Mouse (Mus musculus) liver, embryonic 15.5 days (tissue): ENCODE measurements around the gene Lmx1a. TPM values are rescaled to one million over a fixed set of nuclear protein-coding genes. Genes with fewer than 3 reads are reported as not detected.

Source experiments
- ATAC-seq: fragments of 200-750 bp; cut with Nextera tagmentation; 2 replicates; pipeline ENCODE4 v1.8.0; 2017; ENCODE audit warnings: moderate number of reproducible peaks, mild to moderate bottlenecking, moderate library complexity; ENCODE audit not compliant: insufficient read depth
- H3K27ac ChIP-seq: fragments of 300-500 bp; sonication (generic); replicated peaks from 2 replicates; pipeline ENCODE4 v1.5.1; 2015; ENCODE audit warnings: mild to moderate bottlenecking, inconsistent platforms
- H3K27me3 ChIP-seq: fragments of 300-500 bp; sonication (generic); 2 replicates; pipeline ENCODE4 v1.6.1; 2015; ENCODE audit warnings: mild to moderate bottlenecking, inconsistent platforms
- H3K36me3 ChIP-seq: fragments of 300-500 bp; sonication (generic); replicated peaks from 2 replicates; pipeline ENCODE4 v1.6.1; 2015; ENCODE audit warnings: moderate library complexity, mild to moderate bottlenecking, inconsistent platforms
- H3K4me1 ChIP-seq: fragments of 300-500 bp; sonication (generic); replicated peaks from 2 replicates; pipeline ENCODE4 v1.6.1; 2015; ENCODE audit warnings: inconsistent platforms
- H3K4me2 ChIP-seq: fragments of 300-500 bp; sonication (generic); 2 replicates; pipeline ENCODE4 v1.6.1; 2015; ENCODE audit warnings: moderate library complexity, mild to moderate bottlenecking, inconsistent platforms
- H3K4me3 ChIP-seq: fragments of 300-500 bp; sonication (generic); replicated peaks from 2 replicates; pipeline ENCODE4 v1.5.1; 2015; ENCODE audit warnings: mild to moderate bottlenecking, inconsistent platforms
- H3K9ac ChIP-seq: fragments of 300-500 bp; sonication (generic); 2 replicates; pipeline ENCODE4 v1.6.1; 2015; ENCODE audit warnings: moderate library complexity, mild to moderate bottlenecking, inconsistent platforms
- H3K9me3 ChIP-seq: fragments of 300-500 bp; sonication (generic); replicated peaks from 2 replicates; pipeline ENCODE4 v1.6.1; 2016; ENCODE audit warnings: inconsistent platforms
- WGBS: fragments of 180-500 bp; shearing (Covaris S2); methylation state at CpG from one replicate; pipeline ENCODE4 v1.1.7; 2015; ENCODE audit warnings: mixed read lengths; ENCODE audit not compliant: insufficient replicate concordance; 5-methylcytosine and 5-hydroxymethylcytosine counted together
- polyA plus RNA-seq: library from polyadenylated mRNA; unstranded; fragments of >200 nt; fragmentation: Nextera tagmentation; extraction: Ambion mirVana; gene quantifications from 2 replicates; pipeline ENCODE4 v1.2.1, GENCODE M21; 2015

Lmx1a gene
- polyA plus RNA-seq, 1 experiment from 2014 or later = 0.07 TPM

GRCm38 (mm10) chr1:167896234-167896633, 207.2 kb downstream of the Lmx1a start:
- Histone ChIP-seq H3K27me3 (no peaks in the 10 kb centered on the region), H3K4me1 (no peaks in the 10 kb centered on the region), H3K36me3 (no peaks in the 10 kb centered on the region), H3K9ac (no peak overlapping the region), H3K27ac (no peak overlapping the region), H3K9me3 (no peaks in the 10 kb centered on the region), H3K4me2 (no peak overlapping the region), H3K4me3 (no peak overlapping the region)
- no peak for ATAC-seq
- 25% methylated on average over 7 of the region's 7 CpGs for WGBS

Other genes starting within 250 kb of the Lmx1a start
- not detected in 2 replicates for gene Lrrc52, start 222.5 kb upstream of the Lmx1a start, polyA plus RNA-seq
- 0.35 and 0.51 TPM in 2 replicates for gene Rxrg, start 90.9 kb upstream of the Lmx1a start, polyA plus RNA-seq